Mouse (Mus musculus): ENCODE results near the gene Trp63.

The Trp63 gene

GRCm38 (mm10) chr16:25875681-25876080 lies 192.1 kb downstream of the Trp63 start:
- no peak for DNase-seq (ENCODE audit: low read depth)

GRCm38 (mm10) chr16:25877416-25877965 lies 193.9 kb downstream of the Trp63 start:
- DNase-seq (ENCODE audit: low read depth): no peak

GRCm38 (mm10) chr16:25878116-25878515 lies 194.6 kb downstream of the Trp63 start:
- DNase-seq (ENCODE audit: low read depth): no peak

GRCm38 (mm10) chr16:25899071-25899470 lies 215.5 kb downstream of the Trp63 start:
- no peak for DNase-seq (ENCODE audit: low read depth)

GRCm38 (mm10) chr16:25899657-25900056 lies 216.1 kb downstream of the Trp63 start:
- no peak for DNase-seq (ENCODE audit: low read depth)

GRCm38 (mm10) chr16:25900389-25900908 lies 216.9 kb downstream of the Trp63 start:
- no peak for DNase-seq (ENCODE audit: low read depth)

- no peak for DNase-seq (ENCODE audit: low read depth)
Measured at GRCm38 (mm10) chr16:25912185-25912584, 228.6 kb downstream of the Trp63 start.

GRCm38 (mm10) chr16:25934181-25934580 lies 250.6 kb downstream of the Trp63 start:
- no peak for DNase-seq (ENCODE audit: low read depth)
